Mouse (Mus musculus) midbrain, embryonic 13.5 days (tissue): ENCODE measurements around the gene Tube1. TPM values are rescaled to one million over a fixed set of nuclear protein-coding genes. Genes with fewer than 3 reads are reported as not detected.
A peak's percentile ranks its signal among the peaks of the same experiment; 100 is the strongest.

ENCODE experiments used
- ATAC-seq: fragments of 200-750 bp; cut with Nextera tagmentation; 2 replicates; pipeline ENCODE4 v1.8.0; 2017; ENCODE audit warnings: mild to moderate bottlenecking, moderate TSS enrichment, moderate library complexity
- H3K27ac ChIP-seq: fragments of 300-500 bp; sonication (generic); 2 replicates; pipeline ENCODE4 v1.5.1; 2015; ENCODE audit warnings: inconsistent platforms, mild to moderate bottlenecking, moderate library complexity
- H3K27me3 ChIP-seq: fragments of 300-500 bp; sonication (generic); 2 replicates; pipeline ENCODE4 v1.6.1; 2015; ENCODE audit warnings: mild to moderate bottlenecking, inconsistent platforms
- H3K36me3 ChIP-seq: fragments of 300-500 bp; sonication (generic); 2 replicates; pipeline ENCODE4 v1.6.1; 2015; ENCODE audit warnings: mild to moderate bottlenecking, inconsistent platforms
- H3K4me1 ChIP-seq: fragments of 300-500 bp; sonication (generic); replicated peaks from 2 replicates; pipeline ENCODE4 v1.6.1; 2015; ENCODE audit warnings: inconsistent platforms
- H3K4me2 ChIP-seq: fragments of 300-500 bp; sonication (generic); replicated peaks from 2 replicates; pipeline ENCODE4 v1.6.1; 2015; ENCODE audit warnings: moderate library complexity, mild to moderate bottlenecking, inconsistent platforms
- H3K4me3 ChIP-seq: fragments of 300-500 bp; sonication (generic); replicated peaks from 2 replicates; pipeline ENCODE4 v1.5.1; 2015; ENCODE audit warnings: mild to moderate bottlenecking, inconsistent platforms
- H3K9ac ChIP-seq: fragments of 300-500 bp; sonication (generic); replicated peaks from 2 replicates; pipeline ENCODE4 v1.6.1; 2015; ENCODE audit warnings: mild to moderate bottlenecking, inconsistent platforms
- H3K9me3 ChIP-seq: fragments of 300-500 bp; sonication (generic); 2 replicates; pipeline ENCODE4 v1.6.1; 2016; ENCODE audit warnings: mild to moderate bottlenecking, inconsistent platforms
- WGBS: fragments of 180-500 bp; shearing (Covaris S2); methylation state at CpG from one replicate; pipeline ENCODE4 v1.1.7; 2015; 5-methylcytosine and 5-hydroxymethylcytosine counted together
- polyA plus RNA-seq: library from polyadenylated mRNA; unstranded; fragments of >200 nt; fragmentation: Nextera tagmentation; extraction: Ambion mirVana; gene quantifications from 2 replicates; pipeline ENCODE4 v1.2.1, GENCODE M21; 2015

The Tube1 gene
- 10.6 and 12.0 TPM in 2 replicates for polyA plus RNA-seq

DNA sequence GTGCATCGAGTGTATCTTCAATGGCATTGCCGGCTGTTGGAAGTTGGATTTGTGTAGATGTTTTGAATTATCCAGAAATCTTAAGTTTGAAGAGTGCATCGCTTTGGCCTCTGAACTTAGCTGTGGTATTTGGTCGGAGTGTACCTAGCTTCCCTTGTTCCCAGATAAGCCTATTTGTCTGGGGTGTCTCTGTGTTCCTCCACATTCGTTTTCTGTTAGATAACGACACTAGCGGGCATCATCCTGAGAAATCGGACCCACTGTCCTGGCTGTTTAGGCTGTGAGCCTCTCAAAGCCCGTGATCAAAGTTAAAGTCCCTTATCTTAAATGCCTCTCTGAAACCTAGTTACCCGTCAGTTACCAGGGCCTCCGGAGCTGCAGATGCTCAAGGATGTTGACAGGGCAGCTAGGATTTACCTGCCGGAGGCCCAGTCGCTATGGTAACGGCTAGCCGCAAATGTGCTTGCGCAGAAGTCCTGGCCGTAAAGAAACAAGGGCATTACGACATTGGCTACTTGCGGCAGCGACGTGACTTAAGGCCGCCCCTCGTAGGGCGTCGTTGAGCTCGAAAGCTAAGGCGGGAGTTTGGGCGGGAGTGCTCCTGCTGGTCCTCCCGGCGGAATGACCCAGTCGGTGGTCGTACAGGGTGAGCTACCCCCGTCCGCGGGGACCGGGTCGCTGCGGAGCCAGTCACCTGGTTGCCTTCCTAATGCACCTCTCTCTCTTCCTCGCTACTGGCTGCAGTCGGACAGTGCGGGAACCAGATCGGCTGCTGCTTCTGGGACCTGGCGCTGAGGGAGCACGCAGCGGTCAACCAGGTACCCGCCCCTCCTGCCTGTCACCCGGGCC lies at the start of gene Tube1, which contains the start of gene Fam229b:
Gene Tube1 (plus strand): TSS at position 515 of the 849 bp plus-strand sequence.
Gene Fam229b (minus strand): TSS at position 453 of the 849 bp plus-strand sequence.
- Histone ChIP-seq H3K36me3 (peaks cover 14% of the 10 kb centered on the region), H3K4me2 (peak within 1 kb of the TSS; percentile 93), H3K4me3 (peak within 1 kb of the TSS; percentile 74), H3K4me1 (peaks cover 22% of the 10 kb centered on the region), H3K27ac (peak within 1 kb of the TSS; percentile 74), H3K27me3 (no peaks in the 10 kb centered on the region), H3K9me3 (no peaks in the 10 kb centered on the region), H3K9ac (peak within 1 kb of the TSS; percentile 80)
- WGBS: 5% methylated on average over 47 of the region's 47 CpGs
- ATAC-seq: peak; percentile 93

- 84% methylated on average over 9 of the region's 9 CpGs for WGBS
- Histone ChIP-seq H3K4me2 (no peak overlapping the region), H3K27ac (no peak overlapping the region), H3K9ac (no peak overlapping the region), H3K36me3 (no peaks in the 10 kb centered on the region), H3K4me3 (no peak overlapping the region), H3K9me3 (no peaks in the 10 kb centered on the region), H3K4me1 (no peaks in the 10 kb centered on the region), H3K27me3 (no peaks in the 10 kb centered on the region)
- ATAC-seq: no peak
These were observed 36.8 kb upstream of the Tube1 start for GRCm38 (mm10) chr10:39096981-39097380.

- ATAC-seq: no peak
- Histone ChIP-seq H3K27me3 (no peaks in the 10 kb centered on the region), H3K4me3 (no peak overlapping the region), H3K9ac (no peak overlapping the region), H3K9me3 (no peaks in the 10 kb centered on the region), H3K27ac (no peak overlapping the region), H3K4me1 (no peaks in the 10 kb centered on the region), H3K36me3 (no peaks in the 10 kb centered on the region), H3K4me2 (no peak overlapping the region)
- 95% methylated on average over 10 of the region's 10 CpGs for WGBS
These were observed 35.0 kb upstream of the Tube1 start for GRCm38 (mm10) chr10:39098746-39099145.

GRCm38 (mm10) chr10:39104803-39105449 lies 28.9 kb upstream of the Tube1 start:
- Histone ChIP-seq H3K4me1 (no peaks in the 10 kb centered on the region), H3K27ac (no peak overlapping the region), H3K27me3 (no peaks in the 10 kb centered on the region), H3K4me2 (no peak overlapping the region), H3K9me3 (no peaks in the 10 kb centered on the region), H3K36me3 (no peaks in the 10 kb centered on the region), H3K9ac (no peak overlapping the region), H3K4me3 (no peak overlapping the region)
- 94% methylated on average over 8 of the region's 8 CpGs for WGBS
- ATAC-seq: no peak

GRCm38 (mm10) chr10:39106413-39106812 lies 27.4 kb upstream of the Tube1 start:
- Histone ChIP-seq H3K9me3 (no peaks in the 10 kb centered on the region), H3K4me3 (no peak overlapping the region), H3K9ac (no peak overlapping the region), H3K27ac (no peak overlapping the region), H3K4me2 (no peak overlapping the region), H3K36me3 (no peaks in the 10 kb centered on the region), H3K4me1 (no peaks in the 10 kb centered on the region), H3K27me3 (no peaks in the 10 kb centered on the region)
- WGBS: 41% methylated on average over 3 of the region's 3 CpGs
- ATAC-seq: no peak

DNA sequence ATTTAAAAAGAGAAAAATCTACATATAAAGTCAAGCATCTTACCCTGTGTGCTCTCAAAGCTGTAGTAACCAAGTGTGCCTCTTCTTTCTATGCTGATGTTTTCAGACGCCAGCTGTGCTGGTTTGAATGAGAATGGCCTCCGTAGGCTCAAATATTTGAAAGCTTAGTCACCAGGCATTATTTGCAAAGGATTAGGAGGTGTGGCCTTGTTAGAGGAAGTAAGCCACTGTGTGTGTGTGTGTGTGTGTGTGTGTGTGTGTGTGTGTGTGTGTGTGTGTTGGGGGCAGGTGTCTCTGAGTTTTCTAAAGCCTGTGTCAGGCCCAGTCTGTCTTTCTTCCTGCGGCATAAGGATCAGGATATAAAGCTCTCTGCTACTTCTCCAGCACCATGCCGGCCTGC lies 26.8 kb upstream of the Tube1 start:
- H3K9me3 ChIP-seq: no peaks in the 10 kb centered on the region
- ATAC-seq: no peak
- no peak overlapping the region for H3K9ac ChIP-seq
- H3K27ac ChIP-seq: no peak overlapping the region
- 24% methylated on average over 4 of the region's 4 CpGs for whole genome bisulfite sequencing
- no peak overlapping the region for H3K4me3 ChIP-seq
- H3K4me1 ChIP-seq: no peaks in the 10 kb centered on the region
- no peaks in the 10 kb centered on the region for H3K36me3 ChIP-seq
- H3K27me3 ChIP-seq: no peaks in the 10 kb centered on the region
- no peak overlapping the region for H3K4me2 ChIP-seq

DNA sequence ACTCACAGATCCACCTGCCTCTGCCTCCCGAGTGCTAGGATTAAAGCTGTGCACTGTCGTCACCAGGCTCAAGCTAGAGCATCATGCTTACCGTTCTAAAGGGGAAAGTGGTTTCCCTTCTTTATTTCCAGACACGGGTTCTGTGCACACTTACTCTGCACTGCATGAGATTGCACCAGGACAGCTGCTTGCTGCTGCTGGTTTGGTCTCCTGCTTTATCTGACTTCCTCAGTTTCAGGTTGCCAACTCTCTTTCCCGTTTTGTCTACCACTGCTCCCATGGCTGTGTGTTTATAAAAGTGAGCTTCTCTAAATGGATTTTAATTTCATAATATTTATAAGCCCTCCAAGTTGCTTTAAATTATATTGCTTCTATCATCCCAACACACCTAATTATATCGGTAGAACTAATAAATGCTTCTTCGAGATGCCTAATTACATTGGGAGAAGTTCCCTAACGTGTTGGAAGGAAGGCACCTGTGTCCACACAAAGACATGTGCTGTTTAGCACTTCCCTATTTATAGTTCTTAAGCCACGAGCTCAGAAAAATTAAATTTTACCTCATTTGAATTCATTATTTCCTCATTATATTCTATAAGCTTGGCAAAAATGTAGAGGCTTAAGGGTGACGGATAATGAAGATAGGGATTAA lies 24.8 kb upstream of the Tube1 start:
- Histone ChIP-seq H3K27ac (no peak overlapping the region), H3K4me3 (no peak overlapping the region), H3K4me2 (no peak overlapping the region), H3K27me3 (no peaks in the 10 kb centered on the region), H3K9me3 (no peaks in the 10 kb centered on the region), H3K36me3 (no peaks in the 10 kb centered on the region), H3K4me1 (no peaks in the 10 kb centered on the region), H3K9ac (no peak overlapping the region)
- no peak for ATAC-seq
- 72% methylated on average over 10 of the region's 10 CpGs for WGBS

DNA sequence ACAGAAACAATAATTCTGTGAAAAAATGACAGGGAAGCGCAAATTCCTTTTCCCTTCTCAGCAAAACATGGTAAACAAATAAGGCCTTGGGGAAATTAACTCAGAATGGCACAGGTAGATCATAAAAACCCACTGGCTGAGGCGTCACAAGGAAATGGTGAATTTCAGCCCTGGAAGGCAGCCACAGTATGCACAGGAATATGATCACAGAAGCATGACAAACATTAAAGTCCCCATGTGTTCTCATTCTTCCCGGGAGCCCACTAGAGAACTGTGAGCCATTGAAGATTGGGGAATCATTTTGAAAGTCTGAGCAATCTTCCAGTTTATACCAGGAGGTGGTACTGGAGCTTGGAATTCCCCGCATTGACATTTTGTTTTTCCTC lies 24.3 kb upstream of the Tube1 start:
- no peak overlapping the region for H3K9ac ChIP-seq
- H3K4me3 ChIP-seq: no peak overlapping the region
- H3K9me3 ChIP-seq: no peaks in the 10 kb centered on the region
- H3K4me1 ChIP-seq: no peaks in the 10 kb centered on the region
- H3K27me3 ChIP-seq: no peaks in the 10 kb centered on the region
- no peak for ATAC-seq
- no peak overlapping the region for H3K27ac ChIP-seq
- WGBS: 62% methylated on average over 4 of the region's 4 CpGs
- H3K36me3 ChIP-seq: no peaks in the 10 kb centered on the region
- H3K4me2 ChIP-seq: no peak overlapping the region

DNA sequence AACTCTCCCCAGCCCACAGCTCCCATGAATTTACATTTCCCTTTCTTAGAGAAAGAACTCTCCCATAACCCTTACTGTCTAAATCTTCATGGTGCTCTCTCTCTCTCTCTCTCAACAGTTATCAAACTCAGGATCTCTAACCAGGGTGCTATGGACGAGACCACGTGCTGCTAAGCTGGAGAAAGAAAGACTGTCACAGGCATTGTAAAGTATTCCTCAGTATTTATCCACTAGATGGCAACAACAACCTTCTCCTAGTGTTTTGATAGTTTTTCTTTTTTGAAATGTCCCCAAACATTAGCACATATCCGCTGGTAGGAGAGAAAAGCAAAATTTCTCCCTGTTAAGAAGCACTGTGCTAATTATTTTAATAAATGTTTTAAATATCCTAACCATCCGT lies 12.4 kb upstream of the Tube1 start:
- no peak for ATAC-seq
- Histone ChIP-seq H3K4me2 (no peak overlapping the region), H3K27me3 (no peaks in the 10 kb centered on the region), H3K36me3 (peaks cover 5% of the 10 kb centered on the region; the same call in 1 of the 2 replicates), H3K4me1 (no peaks in the 10 kb centered on the region), H3K27ac (no peak overlapping the region), H3K4me3 (no peak overlapping the region), H3K9me3 (no peaks in the 10 kb centered on the region), H3K9ac (no peak overlapping the region)
- WGBS: 38% methylated on average over 4 of the region's 4 CpGs

DNA sequence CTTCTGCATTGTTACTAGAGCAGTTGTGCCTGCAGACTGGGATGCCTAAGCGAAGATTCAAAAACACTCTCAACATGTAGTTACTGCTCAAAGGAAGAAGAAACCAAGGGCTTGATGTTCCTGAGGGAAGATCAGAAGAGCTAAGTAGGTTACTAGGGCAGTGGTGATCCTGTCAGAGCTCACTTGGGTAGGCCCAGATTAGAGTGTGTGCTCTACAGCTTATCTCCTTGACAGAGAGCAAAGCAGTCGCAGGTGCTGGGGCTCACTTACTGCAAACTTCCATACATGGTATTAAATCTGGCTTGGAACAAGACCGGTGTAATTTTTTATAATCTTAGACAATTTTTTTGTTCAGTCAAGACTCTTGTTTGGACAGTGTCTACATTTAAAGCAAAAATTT lies 4.0 kb downstream of the Tube1 start:
- Histone ChIP-seq H3K36me3 (peaks cover 34% of the 10 kb centered on the region), H3K4me3 (no peak overlapping the region), H3K9ac (no peak overlapping the region), H3K9me3 (no peaks in the 10 kb centered on the region), H3K27ac (no peak overlapping the region), H3K27me3 (no peaks in the 10 kb centered on the region), H3K4me2 (no peak overlapping the region), H3K4me1 (peaks cover 22% of the 10 kb centered on the region)
- ATAC-seq: no peak
- 92% methylated on average over 3 of the region's 3 CpGs for WGBS

- no peak overlapping the region for H3K9ac ChIP-seq
- H3K4me2 ChIP-seq: no peak overlapping the region
- no peaks in the 10 kb centered on the region for H3K9me3 ChIP-seq
- H3K27me3 ChIP-seq: no peaks in the 10 kb centered on the region
- no peak overlapping the region for H3K4me3 ChIP-seq
- no peak for ATAC-seq
- H3K27ac ChIP-seq: no peak overlapping the region
- peaks cover 37% of the 10 kb centered on the region for H3K36me3 ChIP-seq
- 87% methylated on average over 6 of the region's 6 CpGs for WGBS
- peaks cover 22% of the 10 kb centered on the region for H3K4me1 ChIP-seq
These were observed 5.0 kb downstream of the Tube1 start for GRCm38 (mm10) chr10:39138761-39139160.

DNA sequence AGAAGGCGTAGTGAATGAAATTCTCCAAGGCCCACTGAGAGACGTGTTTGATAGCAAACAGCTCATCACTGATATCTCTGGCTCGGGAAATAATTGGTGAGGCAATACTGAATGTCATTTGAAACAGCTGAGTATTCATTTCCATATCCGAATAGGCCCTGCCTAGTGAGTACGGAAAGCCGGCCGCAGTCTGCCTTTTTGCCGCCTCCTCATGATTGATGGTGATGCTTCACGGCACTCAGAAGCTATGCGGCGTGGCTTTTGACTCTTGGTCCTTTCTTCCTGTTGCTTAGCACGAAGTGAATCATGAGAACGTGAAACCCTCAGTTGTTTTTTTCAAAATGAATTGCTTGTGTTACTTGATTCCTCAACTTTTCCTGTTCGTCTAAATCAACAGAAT lies 7.1 kb downstream of the Tube1 start:
- Histone ChIP-seq H3K27ac (no peak overlapping the region), H3K9ac (no peak overlapping the region), H3K4me3 (no peak overlapping the region), H3K4me2 (no peak overlapping the region), H3K36me3 (peaks cover 52% of the 10 kb centered on the region), H3K27me3 (no peaks in the 10 kb centered on the region), H3K9me3 (no peaks in the 10 kb centered on the region), H3K4me1 (peaks cover 9% of the 10 kb centered on the region; the same call in 1 of the 2 replicates)
- WGBS: 85% methylated on average over 14 of the region's 14 CpGs
- no peak for ATAC-seq
